Mouse (Mus musculus) monocyte, adult 5-6 weeks (primary cell): Measurements from ENCODE around the gene Gm39566. TPM values are rescaled to one million over a fixed set of nuclear protein-coding genes. Genes with fewer than 3 reads are reported as not detected.

ENCODE experiments used
- ATAC-seq: fragments of 153-309, 156-312 bp; replicated peaks from 2 replicates; pipeline ENCODE4 v1.8.0; 2017; ENCODE audit warnings: mild to moderate bottlenecking; ENCODE audit not compliant: low TSS enrichment, insufficient number of reproducible peaks, severe bottlenecking, poor library complexity, low FRiP score
- total RNA-seq: library from RNA; stranded (forward); fragments of 200-1000, 200-491, 200-594 nt; gene quantifications from 3 replicates; pipeline ENCODE4 v1.2.3, GENCODE M21; 2017

Gm39566 gene
- total RNA-seq, 1 experiment from 2014 or later: not detected

GRCm38 (mm10) chr11:69835966-69836335 is 20.9 kb upstream of the Gm39566 start:
- no peak for ATAC-seq

DNA sequence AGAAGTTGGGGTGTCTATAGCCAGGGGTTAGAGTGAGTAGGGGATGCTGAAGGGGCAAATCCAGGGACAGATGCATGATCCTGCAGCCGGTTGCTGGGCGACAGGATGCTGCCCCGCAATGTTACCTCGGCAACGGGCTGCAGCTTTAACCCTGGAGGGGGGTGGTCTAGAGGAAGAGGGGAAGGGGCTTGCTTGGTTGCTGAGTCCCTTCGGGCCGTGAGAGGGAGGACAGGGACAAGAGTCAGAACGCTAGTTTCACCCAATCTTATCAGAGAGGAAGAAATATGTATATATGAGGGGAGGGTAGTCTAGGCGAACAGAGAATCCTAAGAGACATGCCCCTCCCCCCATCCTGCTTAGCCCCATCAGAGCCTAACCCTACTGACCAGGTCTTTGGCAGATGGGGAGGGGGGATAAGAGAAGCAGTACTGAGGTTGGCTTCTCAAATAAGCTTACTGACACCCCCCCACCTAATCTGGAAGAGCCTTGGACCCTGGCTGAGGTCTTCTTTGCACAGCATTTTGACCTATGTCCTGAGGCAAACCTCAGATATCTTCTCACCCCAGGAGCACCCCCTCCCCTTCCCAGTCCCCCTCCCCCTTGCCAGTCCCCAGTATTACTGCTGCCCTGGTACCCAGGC is 20.3 kb upstream of the Gm39566 start:
- no peak for ATAC-seq

GRCm38 (mm10) chr11:69834001-69834549 is 19.0 kb upstream of the Gm39566 start:
- ATAC-seq: no peak

GRCm38 (mm10) chr11:69833554-69833953 is 18.5 kb upstream of the Gm39566 start:
- no peak for ATAC-seq

DNA sequence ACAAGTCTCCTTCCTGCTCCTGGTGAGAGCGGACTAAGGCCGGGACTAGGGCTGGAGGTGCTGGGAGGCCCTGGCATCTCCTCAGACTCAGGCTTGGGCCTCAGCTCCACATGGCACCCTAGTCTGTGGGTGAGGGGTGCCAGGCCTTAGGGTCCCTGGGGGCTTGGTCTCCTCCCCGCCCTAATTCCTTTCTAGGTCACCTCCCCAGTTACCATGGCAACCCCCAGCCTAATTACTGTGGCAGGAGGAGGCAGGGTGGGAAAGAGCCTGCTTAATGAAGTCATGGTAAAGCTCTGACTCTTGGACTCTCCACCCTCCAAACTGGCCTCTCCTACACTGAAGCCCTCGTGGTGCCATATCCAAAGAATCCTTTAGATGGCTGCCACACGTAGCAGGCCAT is 13.7 kb upstream of the Gm39566 start:
- ATAC-seq: no peak

DNA sequence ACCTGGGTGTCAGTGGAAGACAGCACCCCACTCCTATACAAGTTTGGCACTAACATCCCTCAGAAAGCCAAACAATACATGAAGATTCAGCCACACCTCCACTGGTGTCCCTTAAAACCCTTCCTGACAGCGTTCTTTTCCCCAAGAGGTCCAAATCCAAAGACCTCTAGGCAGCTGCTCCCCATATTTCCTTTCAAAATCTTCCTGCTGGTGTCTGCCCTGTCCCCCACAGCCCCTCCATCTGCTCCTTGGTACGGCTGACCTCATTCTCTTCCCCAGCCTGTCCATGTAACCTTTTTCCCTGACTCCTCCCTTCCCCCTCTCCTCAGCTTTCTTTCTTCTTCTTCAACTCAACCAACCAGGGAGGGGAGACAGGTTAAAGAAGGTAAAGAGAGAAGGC is 8.4 kb upstream of the Gm39566 start:
- no peak for ATAC-seq

DNA sequence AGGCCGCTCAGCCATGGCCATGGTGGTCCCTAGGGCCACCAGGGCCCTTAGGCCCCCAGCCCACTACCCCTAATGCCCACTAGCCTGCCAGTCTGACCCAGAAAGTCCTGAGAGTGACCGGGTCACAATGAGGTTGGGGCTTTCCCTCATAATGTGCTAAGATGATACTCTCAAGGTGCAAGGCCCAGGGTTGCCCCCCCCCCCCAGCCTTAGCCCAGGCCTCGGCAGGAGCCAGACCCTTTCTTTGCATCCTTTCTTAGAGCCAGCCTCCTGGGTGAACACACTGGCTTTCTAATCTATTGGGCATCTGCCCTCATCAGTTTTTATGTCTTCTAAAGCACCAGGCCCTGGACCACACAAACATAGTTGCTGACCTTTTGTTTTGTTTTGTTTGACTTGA is 7.0 kb upstream of the Gm39566 start, which contains the start of gene Spem1:
Spem1 (minus strand) TSS at position 101 of the 400 bp plus-strand sequence.
- no peak for ATAC-seq

DNA sequence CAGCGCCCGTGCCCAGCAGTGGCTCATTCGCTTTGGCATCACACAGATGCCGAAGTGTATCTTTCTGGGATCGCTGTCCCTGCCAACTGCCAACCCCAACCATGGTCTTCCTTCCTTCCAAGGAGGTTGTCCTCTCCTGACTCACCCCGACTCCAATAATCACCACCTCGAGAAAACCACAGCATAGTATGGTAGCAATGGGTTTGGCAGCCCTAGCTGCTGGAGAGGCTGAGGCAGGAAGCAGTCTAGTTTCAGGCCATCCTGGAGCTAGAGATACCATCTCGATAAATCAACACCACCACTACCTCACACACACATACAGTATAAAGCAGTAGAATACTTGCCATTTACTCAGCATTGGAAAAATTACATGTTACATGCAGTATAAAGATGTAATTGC is 3.8 kb upstream of the Gm39566 start:
- no peak for ATAC-seq

DNA sequence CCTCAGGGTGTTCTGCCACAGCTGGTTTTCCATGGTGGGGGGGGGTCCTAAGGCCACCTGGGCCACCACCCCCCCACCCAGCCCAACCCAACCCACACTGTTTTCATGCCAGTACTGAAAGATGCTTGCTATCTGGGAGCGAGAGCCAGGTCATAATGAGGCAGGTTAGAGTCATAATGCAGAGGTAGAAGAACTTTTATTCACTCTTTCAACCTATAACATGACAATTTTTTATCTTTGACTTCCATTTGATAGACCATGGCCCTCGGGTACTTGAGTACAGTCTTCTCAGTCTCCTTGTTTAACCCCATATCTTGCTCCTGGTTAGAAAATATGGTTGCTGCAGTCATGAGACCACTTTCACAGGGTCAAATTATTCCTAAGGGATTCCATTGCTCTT is 3.3 kb upstream of the Gm39566 start, which contains the start of gene Spem2:
Spem2 (minus strand) TSS at position 101 of the 400 bp plus-strand sequence.
- no peak for ATAC-seq

GRCm38 (mm10) chr11:69816520-69816919 is 1.4 kb upstream of the Gm39566 start:
- no peak for ATAC-seq

DNA sequence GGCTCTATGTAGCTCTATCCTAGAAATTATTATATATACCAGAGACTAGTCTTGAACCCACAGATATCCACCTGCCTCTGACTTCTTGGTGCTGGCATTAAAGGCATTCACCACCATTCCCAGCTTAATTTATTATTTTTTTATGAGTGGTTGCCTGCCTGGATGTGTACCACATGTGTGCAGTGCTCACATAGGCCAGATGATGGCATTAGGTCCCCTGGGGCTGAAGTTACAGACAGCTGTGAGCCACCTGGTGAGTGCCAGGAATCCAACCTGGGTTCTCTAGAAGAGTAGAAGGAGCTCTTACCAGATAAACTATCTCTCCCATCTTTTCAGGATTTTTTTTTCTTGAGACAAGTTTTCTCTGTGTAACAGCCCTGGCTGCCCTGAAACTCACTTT is 4.8 kb downstream of the Gm39566 start:
- ATAC-seq: no peak

DNA sequence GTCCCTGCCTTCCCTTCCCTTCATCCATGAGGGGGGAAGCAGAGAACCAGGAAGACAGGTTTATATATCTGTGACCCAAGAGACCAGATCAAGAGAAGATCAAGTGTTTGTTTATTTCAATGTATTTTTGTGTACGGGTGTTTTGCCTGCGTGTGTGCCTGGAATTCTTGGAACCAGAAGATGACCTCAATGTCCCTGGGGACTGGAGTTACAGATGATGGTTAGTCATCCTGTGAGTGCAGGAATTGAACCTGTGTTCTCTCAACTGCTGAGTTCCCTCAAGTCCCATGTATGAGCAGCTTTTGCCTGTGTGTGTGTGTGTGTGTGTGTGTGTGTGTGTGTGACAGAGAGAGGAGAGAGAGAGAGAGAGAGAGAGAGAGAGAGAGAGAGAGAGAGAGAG is 7.5 kb downstream of the Gm39566 start:
- ATAC-seq: no peak

GRCm38 (mm10) chr11:69806378-69806777 is 8.7 kb downstream of the Gm39566 start:
- no peak for ATAC-seq

DNA sequence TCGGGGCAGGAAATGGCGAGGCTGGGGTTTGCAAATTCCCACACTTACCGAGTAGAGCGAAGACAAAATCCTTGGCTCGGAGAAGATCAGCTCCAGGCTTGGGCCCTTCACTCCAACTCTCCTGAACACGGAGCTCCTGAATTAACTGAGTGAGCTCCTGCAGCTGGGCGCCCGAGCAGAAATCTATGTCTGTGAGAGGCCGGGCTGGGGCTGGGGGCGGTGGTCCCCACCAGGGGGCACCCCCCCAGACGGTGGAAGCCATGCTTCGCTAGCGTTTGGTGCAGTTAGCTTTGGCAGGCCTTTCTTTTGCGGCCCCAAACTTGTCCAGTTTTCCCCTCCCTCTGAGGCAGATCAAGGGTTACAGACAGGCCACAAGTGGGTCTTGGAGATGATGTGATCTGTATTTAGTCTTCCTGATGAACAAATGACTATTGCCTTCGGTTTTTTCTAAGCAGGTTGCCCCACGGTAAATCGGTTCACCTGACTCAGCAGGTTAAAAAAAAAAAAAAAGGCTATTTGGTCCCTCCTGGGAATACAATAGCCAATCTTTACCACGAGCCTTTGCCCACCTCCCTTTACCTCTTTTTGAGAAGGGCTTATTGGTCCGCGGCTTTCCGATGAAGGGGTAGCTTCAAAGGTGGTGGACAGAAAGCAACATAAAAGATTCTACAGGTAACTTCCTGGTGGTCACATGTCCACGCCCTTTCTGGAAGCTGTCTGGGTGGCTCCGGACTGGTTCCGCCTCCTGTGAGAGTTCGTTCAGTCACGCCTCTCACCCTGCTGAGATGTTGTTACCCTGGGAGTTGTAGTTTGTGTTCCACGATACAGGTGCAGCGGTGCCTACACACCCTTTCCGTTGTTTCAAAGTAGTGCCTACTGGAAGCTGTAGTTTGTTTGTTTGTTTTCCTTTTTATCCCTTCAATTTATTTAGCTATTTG is 9.9 kb downstream of the Gm39566 start, which contains the start of gene Tmem102:
Tmem102 (minus strand) TSS at position 653 of the 938 bp plus-strand sequence.
- ATAC-seq: no peak

DNA sequence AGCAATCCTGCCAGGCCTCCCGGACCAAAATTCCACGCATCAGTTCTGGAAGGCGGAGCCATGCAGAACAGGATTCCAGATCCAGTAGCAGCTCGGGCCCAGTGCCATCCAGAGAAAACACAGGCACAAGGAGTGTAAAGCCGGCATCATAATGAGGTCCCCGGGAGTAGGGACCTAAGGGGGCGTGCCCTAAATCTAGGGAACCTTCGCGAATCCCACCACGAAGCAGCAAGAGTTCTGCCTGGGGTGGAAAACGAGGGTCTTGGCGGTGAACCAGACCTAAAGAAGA is 10.5 kb downstream of the Gm39566 start:
- no peak for ATAC-seq

- peak; percentile 36 for ATAC-seq
Observed at GRCm38 (mm10) chr11:69803786-69804651, 11.1 kb downstream of the Gm39566 start.

- ATAC-seq: no peak
Observed at GRCm38 (mm10) chr11:69803328-69803727, 11.8 kb downstream of the Gm39566 start.

- ATAC-seq: no peak
Observed at GRCm38 (mm10) chr11:69802648-69803105, 12.4 kb downstream of the Gm39566 start.
